Mouse (Mus musculus) thymus, postnatal 36 days (tissue): ENCODE results near the gene Kiz.

ENCODE experiments used
- DNase-seq, 2 experiments: peaks; one replicate each; pipeline ENCODE4 v3.0.0; 2022; ENCODE audit warnings: mixed read lengths in 2 of 2

Gene Kiz

DNA sequence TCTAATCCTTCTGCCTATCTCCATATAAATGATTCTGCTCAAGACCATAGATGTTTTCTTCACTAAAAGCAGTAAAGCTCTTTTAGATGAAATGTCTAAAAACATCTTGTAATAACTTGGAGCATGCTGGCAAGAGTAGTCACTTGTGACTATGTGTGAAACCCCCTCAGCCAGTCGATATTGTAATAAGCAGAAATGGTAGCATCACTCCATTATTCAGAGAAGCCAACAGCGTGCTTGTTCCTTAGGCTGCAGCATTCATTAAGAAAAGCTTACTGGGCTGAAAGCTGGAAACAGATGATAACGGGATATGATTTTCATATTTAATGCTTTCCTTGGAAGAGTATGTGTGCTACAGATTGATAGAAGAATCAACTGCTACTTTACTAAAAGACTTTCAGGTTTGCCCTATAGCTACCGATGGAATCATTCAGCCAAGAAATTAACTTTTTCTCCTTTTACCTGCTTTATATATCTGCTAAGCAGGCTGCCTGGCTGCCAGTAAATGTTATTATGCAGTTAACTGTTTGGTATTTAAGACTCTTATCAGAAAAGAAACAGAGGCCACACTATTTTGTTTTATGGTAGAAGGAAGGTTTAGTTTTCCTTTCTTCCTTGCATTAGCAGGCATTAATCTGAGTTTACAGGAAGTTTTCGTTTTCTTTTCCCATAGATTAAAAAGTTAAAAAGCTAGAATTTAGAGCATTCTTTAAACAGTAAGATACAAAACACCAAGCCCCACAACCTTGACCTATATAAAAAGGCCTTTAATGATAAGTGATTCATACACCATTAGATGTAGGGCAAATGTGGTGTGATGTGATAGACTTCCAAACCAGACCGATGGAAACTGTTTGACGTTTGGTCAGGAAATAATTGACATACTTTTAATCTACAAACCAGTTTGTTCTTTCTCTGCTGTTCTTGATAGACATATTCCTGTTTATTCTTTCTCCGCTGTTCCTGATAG is 15.9 kb downstream of the Kiz start:
- DNase-seq = no peak

DNA sequence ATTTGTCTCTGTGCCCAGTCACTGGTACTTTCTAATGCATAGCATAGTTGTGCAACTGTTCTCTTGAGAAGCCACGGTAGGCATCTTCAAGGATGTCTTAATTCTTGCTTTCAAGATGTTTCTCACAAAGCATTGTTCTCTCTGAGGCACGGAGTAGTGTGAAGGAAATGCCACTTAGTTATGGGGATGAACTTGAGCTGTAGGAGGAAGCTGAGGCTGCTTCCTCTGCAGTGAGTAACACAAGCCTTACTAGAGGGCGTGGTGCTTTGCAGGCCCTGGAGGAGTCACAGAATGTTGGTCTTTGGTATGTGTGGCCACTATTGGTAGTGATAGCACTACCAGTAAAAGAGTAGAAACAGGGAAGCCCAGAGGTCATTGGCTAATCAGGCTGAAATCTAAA is 17.0 kb downstream of the Kiz start:
- DNase-seq = no peak

DNA sequence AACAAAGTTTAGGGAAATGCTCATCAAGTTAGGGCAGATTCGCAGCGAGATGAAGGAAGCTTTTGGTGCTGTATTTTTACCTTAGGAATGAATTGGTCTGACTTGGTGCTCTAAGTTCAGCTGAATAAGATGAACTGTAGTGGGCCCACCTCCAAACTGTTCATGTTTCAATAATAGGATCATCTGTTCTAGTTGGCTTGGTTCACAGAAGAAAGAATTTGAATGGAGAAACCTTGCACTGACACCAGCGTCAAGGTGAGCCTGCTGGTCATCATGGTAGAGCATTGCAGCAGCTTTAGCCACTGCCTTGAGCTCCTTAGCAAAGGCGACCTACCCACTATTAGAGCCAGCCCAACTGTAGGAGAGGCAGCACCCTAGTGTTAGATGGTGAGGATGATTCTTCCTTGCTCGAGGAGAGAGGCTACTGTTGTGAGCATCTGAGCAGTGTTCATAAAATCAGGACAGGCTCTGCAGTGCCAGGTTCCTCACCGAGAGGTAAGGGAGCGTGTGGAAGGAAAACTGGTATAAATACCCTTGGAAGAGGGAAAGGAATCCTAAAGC is 18.3 kb downstream of the Kiz start:
- DNase-seq = no peak

DNA sequence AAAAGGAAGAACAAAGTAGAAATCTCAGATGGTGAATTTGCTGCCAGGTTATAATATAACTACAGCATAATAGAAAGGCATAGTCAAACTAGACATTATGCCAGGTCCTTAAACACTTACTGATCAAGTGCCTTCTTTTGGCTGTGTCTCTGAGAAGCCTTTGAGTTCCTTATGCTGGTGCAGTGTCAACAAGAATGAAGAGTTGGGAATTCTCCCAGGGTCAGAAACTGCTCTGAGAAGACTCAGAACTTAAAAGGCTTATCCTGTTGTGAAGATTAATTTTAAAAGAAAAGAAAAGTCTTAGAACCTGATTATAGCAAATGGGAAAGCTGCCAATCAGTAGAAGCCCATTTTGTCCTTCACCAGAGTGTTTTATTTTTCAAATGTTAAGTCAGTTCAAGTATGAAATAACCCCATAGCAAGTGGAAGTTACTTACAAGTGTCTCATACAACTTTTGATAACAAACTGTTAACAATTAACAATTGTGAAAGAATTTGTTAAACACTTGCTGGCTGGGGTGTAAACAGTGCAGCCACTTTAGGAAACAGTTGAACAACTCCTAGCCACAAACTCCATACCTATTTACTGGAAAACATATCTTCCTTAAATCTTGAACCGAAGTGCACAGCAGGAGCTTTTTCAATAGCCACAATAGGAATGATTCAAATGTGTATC is 21.9 kb downstream of the Kiz start:
- no peak for DNase-seq

DNA sequence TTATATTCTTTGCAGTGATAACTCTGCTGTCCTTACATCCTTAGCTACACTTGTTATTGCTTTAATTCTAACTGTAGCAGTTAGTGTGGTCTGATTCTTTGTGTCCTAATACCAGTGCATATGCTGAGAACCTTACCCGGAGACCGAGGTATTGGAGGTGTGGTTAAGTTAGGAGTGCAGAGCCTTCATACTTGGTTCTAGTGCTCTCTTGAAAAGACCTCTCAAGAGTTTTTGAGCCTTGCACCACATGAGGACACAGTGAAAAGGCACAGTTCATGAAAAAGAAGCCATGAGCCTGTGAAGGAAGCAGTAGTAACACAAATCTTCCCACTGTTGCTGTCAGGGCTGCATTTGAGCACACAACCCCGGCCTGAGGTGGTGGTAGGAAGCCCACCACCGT is 26.0 kb downstream of the Kiz start:
- DNase-seq = no peak

DNA sequence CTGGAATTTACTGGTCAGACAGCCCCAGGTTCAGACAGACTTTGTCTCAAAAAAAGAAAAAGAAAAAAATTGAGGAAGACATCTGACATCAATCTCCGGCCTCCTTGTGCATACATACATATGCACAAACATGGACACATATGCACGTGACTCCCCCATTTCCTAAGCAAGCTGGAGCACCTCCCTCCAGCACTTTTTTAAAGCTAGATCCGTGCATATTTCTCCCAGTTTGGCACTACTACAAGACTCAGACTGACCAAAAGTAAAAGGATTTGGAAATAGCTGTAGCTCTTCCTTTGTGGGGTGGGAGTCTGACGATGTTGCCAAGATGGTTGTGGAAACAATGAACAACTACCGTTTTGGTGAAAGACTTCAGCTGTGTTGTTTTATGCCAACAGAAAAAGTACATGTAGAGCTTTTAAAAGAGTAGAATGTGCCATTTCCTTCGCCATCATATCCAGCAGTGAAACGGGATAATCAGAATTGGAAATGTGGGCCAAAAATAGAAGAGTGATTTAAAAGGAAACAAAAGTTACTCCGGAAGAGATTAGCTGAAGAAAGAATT is 28.7 kb downstream of the Kiz start:
- DNase-seq = no peak

DNA sequence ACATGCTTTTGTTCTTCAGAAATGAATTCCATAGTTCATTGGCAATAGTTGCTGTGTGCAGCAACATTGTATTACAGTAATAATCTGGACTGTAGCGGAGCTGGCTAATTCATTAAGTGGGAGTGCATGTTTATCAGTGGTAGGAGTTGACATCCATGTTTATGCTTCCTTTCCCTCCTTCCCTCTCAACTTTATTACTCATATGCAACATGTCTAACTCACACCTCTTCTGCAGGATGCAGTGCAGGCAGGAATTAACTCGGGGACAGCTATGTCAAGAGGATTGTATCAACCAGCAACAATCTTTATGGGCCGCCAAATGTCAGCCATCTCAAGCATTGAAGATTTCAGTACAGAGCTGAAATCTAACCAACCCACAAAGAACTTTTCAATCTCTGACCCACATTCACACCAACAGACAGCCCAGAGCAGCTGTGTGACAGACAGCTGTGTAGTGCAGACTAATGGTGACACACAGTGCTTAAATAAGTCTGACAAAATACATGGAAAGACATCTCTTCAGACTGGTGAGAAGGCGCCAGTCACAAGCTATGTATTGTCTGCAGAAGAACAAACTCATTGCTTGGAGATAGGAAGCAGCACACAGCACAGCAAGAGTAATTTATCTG is 33.2 kb downstream of the Kiz start:
- no peak for DNase-seq

DNA sequence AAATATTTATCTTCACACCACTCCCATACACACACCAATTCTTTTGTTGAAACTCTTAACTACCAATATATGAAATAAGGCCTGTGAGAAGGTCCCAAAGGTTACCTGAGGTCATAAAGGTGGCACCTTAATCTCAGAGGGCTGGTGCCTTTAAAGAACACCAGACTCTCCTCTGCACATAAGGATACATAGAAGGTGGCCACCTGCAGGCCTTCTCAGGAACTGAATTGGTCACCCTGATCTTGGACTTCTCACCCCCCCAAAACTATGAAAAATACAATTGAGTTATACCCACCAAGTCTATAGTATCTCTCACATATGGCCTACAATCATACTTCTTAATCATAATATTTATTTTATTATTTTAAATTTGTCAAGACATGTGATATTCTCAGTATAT is 43.3 kb downstream of the Kiz start:
- no peak for DNase-seq

DNA sequence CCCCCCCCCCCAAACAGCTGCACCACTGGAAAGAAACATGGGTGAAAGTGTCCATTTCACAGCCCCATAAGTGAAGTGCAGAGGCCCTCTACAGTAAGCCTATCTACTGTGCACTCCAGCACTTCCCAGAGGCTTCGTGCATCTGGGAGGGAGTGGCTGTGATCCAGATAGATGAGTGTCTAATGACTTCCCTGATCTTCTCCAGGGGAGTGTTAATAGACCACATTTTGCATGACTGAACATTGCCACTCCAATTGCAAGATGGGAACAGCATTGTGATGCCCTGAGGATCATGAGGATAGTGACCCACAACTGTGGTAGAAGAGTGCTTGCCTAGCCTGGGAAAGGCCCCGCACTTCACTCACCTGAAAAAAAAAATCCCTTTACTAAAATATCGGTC is 60.4 kb downstream of the Kiz start:
- no peak for DNase-seq

DNA sequence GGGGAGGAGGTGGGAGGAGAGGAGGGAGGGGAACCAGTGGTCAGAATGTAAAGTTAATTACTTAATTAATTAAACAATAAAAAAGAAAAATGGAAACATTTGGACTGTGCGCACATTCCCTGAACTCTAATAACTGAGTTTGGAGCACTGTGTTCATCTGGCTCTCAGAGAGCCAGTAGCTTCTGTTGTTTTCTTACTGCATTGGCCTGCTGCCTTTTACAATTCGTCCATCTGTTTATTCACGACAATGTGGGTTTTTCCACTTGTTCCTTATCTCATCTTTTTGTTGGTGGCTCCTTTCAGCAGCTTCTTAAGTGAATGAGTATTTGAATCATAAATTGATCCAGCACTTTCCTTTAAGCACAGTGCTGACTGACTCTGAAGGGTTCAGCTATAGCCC is 62.1 kb downstream of the Kiz start:
- no peak for DNase-seq

DNA sequence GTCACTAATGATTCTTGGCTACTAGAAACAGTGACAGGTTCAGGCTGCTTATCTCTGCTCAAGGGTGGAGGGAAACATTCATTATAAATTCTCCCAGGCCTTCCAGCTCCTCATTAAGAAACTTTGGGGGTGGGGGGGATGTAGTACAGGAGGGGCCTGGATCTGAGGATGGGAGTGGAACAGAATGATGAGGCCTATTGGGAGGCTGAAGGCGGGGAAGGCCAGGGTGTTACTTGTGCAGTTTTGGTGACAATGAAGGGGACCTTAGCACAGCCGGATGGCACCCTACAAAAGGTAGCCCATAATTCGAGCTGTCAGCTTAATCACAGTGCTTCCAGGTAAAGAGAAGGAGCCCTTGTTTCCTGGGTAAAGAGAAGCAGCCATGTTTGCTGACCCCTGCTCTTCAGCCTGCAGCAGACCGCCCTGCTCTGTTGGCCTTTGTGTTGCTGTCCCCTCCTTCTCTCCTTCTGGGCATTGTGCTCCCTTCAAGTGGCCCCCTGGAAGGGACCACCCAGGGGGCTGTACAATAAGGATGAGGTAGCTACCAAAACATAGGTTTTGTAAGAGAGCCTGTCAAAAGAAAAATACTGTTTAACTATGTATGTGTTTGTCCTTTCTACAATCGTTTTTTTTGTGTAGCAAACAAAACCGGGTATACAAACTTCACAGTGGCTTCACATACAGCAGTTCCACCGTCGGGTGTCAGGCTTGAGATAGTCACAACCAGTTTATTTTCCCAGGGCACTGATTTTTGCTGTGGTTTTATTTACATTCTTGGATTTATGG is 64.9 kb downstream of the Kiz start:
- no peak for DNase-seq

DNA sequence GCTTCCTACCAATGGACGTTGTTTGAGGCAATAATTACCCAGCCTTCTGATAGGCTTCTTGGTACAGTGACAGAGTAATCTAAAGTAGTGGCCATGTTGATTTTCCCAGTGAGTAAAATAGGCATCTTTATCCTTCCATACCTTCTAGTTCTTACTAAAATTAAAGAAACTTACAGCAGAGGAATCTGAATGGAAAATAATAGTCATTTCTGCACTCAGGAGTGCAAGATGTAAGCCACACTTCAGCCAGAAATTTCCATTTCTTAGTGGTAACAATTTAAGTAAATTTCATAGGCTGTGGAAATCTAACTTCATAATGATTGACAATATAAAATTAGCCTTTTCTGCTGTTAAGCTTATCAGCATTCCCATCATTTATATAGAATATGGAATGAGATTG is 69.6 kb downstream of the Kiz start:
- DNase-seq = no peak

DNA sequence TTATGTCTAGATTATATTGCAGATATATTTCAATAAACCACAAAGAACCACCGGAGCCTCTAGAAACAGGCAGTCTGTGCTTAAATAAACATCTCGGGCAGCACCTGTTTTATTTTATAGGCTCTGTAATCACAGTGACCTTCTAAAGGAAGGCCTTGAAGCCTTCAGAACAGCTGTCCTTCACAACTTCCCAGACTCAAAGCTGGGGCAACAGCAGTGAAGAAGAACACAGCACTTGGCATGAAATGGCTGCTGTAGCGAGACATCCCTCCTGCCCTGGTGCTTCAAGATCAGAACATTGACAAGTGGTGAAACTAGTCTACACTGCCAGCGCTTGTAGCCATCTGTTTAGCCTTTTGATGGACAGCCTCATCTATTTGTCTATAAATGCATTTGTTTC is 70.2 kb downstream of the Kiz start:
- no peak for DNase-seq

DNA sequence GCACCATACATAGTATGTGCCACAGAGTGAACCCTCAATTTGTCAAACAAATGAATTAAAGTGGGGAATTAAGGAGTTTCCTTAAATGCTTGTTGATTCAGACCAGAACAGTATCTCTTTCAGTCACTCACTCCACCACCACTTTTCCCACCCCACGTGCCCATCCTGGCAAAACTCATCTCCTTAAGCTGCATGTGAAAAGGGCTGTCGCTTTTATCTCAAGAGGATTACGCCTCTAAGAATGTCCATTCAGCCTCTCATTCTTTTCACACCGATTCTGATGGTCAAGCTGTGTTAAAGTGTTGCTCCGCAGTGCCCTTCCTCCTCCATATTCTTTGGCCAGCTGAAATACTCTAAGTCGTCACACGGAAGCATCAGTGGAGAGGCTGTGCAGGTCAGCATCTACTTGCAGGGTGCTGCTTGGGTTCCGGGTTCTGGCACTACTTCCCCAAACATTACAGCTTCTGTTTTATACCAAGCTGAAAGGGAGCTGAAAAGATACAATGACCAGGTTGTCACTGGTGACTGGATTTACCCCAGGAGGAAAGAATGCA is 92.6 kb downstream of the Kiz start:
- no peak for DNase-seq

DNA sequence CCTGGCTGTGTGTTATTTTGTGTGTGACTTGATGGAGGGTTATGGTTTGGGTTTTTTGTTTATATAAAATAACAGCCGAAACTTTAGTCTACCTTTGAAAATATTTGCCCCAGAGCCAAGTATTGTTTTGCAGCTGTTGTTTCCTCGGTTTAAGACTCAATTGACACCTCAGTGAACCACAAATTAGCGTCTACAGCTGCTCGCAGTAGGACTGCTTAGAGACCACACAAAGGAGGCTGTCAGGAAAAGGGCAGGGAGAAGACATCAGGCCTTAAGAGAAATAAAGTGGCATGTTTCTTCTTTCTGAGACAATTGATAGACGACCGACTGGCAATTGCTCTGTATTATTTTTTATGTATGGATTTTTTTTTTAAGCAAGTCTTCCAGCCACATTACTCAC is 100.7 kb downstream of the Kiz start:
- no peak for DNase-seq

DNA sequence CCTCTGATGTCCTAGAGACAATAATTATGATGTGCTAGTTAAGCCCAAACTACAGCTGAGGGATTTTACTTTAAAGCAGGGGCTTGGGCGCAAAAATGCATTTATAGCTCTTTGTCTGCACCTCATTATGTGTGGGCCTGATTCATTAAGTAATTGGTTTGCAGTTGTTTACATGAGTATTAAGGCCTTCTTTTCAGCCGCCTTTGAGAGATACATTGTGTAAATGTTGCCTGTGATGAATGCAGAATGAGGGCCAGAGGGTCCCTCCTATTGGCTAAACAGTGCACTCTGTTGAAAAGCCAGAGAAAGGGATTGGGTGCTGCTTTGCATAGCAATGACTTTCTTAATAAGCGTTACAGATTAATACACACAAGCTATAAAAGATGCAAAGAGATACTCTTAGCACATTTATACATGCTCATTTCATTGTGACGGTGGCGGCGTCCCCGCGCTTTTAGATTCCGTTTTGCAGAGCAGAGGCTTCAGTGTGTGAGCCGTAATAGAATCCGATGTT is 102.8 kb downstream of the Kiz start:
- no peak for DNase-seq

DNA sequence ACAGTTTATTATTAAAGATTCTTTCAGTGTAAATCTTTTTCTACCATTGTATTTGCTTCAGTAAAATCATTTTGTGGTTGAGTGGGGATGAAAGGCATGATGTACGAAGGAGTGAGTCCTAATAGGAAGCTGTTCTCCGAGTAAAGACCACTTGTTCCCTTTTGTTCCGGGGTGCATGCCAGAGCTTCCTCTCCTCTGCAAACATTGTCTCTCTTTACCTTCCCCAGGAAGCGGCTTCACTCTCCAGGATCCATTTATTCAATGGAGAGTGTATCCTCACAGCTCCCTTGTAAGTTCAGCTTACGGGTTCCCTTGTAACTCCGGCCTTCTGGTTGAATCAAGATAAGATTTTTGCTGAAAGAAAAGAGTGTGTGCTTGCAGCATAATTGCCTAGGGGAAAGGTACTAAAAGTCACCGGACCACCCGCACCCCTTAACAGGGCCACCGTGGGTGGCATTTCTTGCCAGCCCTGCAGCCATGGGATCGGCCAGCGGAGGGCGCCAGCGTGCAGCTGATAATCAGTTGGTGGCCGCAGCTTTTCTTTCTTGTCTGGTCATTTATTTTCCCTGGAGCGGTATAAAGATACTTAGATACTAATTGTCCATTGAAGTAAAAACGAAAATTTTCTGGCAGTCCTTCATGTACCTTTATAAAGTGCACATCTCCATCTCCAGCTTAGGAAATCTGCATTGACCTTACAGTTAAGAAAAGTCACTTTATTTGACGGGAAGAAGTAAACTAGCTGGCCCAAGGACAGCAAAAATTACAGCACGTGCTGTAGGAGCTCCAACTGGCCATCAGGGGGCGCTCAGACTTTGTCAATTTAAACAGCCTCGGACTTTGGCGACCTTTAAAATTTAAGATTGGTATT is 103.5 kb downstream of the Kiz start:
- DNase-seq = peak; percentile 58 to 68

DNA sequence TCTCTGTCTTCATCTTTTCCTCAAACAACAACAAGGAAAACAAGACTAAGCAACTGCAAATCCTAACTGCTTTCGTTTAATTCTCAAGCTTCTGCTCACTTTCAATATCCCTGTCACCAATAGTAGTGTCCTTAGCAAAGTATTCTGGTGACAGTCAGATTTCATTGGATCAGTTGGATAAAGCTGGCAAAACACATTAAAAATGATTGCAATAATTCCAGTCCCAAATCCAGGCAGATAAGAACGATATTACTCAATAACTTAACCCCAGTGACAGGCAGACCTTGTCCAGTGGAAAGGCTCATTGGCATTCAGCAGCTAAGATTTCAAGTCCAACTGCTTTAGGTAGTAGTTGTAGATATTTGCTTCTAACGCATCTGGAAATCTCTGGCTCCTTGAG is 119.4 kb downstream of the Kiz start:
- DNase-seq = no peak

DNA sequence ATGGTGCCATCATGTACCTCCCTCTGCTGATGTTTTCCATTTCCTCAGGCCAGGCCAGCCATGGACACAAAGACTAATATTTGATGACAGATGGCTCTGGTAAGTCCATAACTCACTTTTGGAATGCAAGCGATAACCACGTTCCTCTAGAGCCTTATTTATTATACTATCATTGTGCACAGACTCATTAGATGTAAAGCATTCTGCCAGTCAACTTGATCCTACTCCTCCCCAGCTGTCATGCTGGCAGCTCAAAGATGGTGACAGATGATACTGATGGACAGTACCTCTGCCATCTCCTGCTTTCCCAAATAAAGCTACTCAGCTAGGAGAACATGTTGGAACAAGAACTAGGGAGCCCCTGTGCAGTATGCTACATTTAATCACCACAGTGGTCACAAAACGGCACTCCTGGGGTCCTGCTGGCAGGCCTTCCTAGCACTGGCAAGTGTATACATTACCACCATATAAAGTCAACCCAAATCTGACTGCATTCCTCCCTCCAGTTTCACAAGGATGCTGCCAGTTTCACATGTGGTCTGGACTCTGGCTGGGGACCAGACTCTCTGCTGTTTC is 119.9 kb downstream of the Kiz start:
- no peak for DNase-seq

DNA sequence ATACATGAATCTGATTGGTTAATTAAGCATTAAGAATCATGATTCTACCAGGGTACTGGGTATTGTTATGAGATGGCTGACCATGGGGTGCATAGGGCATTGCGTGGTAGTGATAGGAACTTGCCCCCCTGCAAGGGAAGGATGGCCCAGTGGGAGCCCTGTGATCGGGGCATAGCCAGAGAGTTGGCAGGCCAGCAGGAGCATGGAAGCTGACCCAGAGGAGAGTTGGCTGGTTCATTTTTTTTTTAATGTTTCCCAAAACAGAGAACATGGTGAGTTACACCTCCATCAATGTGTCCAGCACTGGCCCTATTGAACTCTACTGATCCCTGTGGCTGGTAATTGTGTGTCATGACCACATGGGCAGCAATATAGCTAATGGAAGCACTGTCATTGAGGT is 127.1 kb downstream of the Kiz start:
- no peak for DNase-seq
